In the genomic region with DNA sequence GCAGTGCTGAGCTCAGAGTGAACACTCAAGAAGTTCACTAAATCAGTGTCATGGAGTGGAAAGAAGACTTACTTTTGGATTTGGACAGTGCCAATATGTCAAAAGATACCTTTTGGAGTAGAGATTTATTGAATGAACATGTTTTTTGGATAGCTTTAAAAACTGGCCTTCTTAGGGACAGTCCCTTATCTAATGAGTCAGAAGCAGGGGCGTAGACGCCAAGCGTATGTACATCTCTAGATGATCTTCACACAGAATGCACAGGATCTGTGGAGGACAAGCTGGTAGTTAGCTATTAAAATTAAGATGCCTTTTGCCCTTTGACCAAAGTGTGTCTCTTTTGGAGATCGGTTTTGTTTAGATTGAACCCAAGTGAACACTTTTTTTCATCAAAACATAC, we compare ENCODE assay signal across 13 mouse cellular contexts.
"Had no signal": no experiment of that assay in that cellular context is flagged by ENCODE, and none has a peak within 500 bp of the region (broad histone marks: within the 10 kb centered on the region; RNA-seq: fewer than 3 reads in every experiment).

No protein-coding gene starts in this region.

- DNase-seq: kidney, adult 11 months; kidney, postnatal 36 days; left cerebral cortex, postnatal 4 days; liver, postnatal 0 days; lung, embryonic 14.5 days; right cerebral cortex, adult 18-20 months; right cerebral cortex, postnatal 14 days; right cerebral cortex, postnatal 4 days; thymus, adult 2 months; thymus, postnatal 14 days; thymus, postnatal 4 days had no signal

- ATAC-seq: liver, postnatal 0 days; lung, postnatal 0 days; midbrain, embryonic 15.5 days had no signal
